Mouse (Mus musculus) MEL (cell line): ENCODE measurements around the gene Timm22. TPM values are rescaled to one million over a fixed set of nuclear protein-coding genes. Genes with fewer than 3 reads are reported as not detected.

ENCODE experiments used
- DNase-seq: peaks from one replicate; pipeline ENCODE4 v3.0.0; 2011; ENCODE audit warnings: low read depth, low spot score
- H3K27ac ChIP-seq: 2 replicates; pipeline ENCODE4 v1.5.1; 2012; ENCODE audit warnings: low read depth, mild to moderate bottlenecking, control low read depth, low read length, moderate library complexity; ENCODE audit not compliant: control insufficient read depth
- H3K27me3 ChIP-seq, 2 experiments: fragments of 150-350 bp in 1 of 2; sonication (generic) in 1 of 2; 2 replicates each; pipeline ENCODE4 v1.6.1; 2012; ENCODE audit warnings: low read length in 2 of 2, mild to moderate bottlenecking in 2 of 2, improper control_type of control experiment in 1 of 2, moderate library complexity in 1 of 2; ENCODE audit not compliant: insufficient read depth in 2 of 2, control insufficient read depth in 1 of 2
- H3K36me3 ChIP-seq, 2 experiments: 2 replicates each; pipeline ENCODE4 v1.6.1; 2012 to 2014; ENCODE audit warnings: low read length in 2 of 2, improper control_type of control experiment in 1 of 2, inconsistent platforms in 1 of 2, mild to moderate bottlenecking in 1 of 2; ENCODE audit not compliant: insufficient read depth in 2 of 2, control insufficient read depth in 1 of 2
- H3K4me1 ChIP-seq, 2 experiments: fragments of 150-350 bp in 1 of 2; sonication (generic) in 1 of 2; 2 replicates each; pipeline ENCODE4 v1.6.1; 2012; ENCODE audit warnings: low read length in 2 of 2, improper control_type of control experiment in 1 of 2, mild to moderate bottlenecking in 1 of 2; ENCODE audit not compliant: insufficient read depth in 2 of 2, control insufficient read depth in 1 of 2
- H3K4me3 ChIP-seq, 2 experiments: fragments of 150-350 bp in 1 of 2; sonication (generic) in 1 of 2; 2 replicates each; pipeline ENCODE4 v1.5.1; 2012; ENCODE audit warnings: low read depth in 2 of 2, low read length in 2 of 2, mild to moderate bottlenecking in 2 of 2, moderate library complexity in 2 of 2, control low read depth in 1 of 2, improper control_type of control experiment in 1 of 2; ENCODE audit not compliant: control insufficient read depth in 1 of 2, insufficient read depth in 1 of 2
- H3K79me2 ChIP-seq: 2 replicates; pipeline ENCODE4 v1.6.1; 2012; ENCODE audit warnings: mild to moderate bottlenecking, low read length, moderate library complexity; ENCODE audit not compliant: control insufficient read depth, poor library complexity, insufficient read depth
- H3K9ac ChIP-seq: 2 replicates; pipeline ENCODE4 v1.6.1; 2012; ENCODE audit warnings: low read depth, mild to moderate bottlenecking, control low read depth, low read length, moderate library complexity; ENCODE audit not compliant: control insufficient read depth, poor library complexity, severe bottlenecking
- H3K9me3 ChIP-seq: fragments of 150-350 bp; sonication (generic); replicated peaks from 2 replicates; pipeline ENCODE4 v1.6.1; 2012; ENCODE audit warnings: mild to moderate bottlenecking, low read length, improper control_type of control experiment, moderate library complexity; ENCODE audit not compliant: insufficient read depth
- CHD2 ChIP-seq: IDR thresholded peaks from 2 replicates; pipeline ENCODE4 v1.6.1; 2011; ENCODE audit warnings: low read length, improper control_type of control experiment
- CTCF ChIP-seq, 3 experiments: IDR thresholded peaks in 2 of 3; conservative IDR thresholded peaks in 1 of 3; 2 replicates each; pipeline ENCODE4 v1.5.1; 2011 to 2012; ENCODE audit warnings: low read length in 3 of 3, low read depth in 2 of 3, mild to moderate bottlenecking in 2 of 3, improper control_type of control experiment in 1 of 3, inconsistent platforms in 1 of 3, mixed read lengths in 1 of 3, moderate library complexity in 1 of 3; ENCODE audit not compliant: control insufficient read depth in 1 of 3, insufficient read depth in 1 of 3, poor library complexity in 1 of 3, severe bottlenecking in 1 of 3
- ELF1 ChIP-seq: IDR thresholded peaks from 2 replicates; pipeline ENCODE4 v1.6.1; 2014; ENCODE audit warnings: low read depth, mild to moderate bottlenecking, inconsistent platforms, low read length, improper control_type of control experiment, moderate library complexity
- KAT2A ChIP-seq: conservative IDR thresholded peaks from 2 replicates; pipeline ENCODE4 v1.6.1; 2012; ENCODE audit warnings: low read depth, low read length, improper control_type of control experiment, inconsistent platforms
- MYC ChIP-seq: IDR thresholded peaks from 2 replicates; pipeline ENCODE4 v1.6.1; 2011; ENCODE audit warnings: low read depth, mild to moderate bottlenecking, low read length, improper control_type of control experiment, moderate library complexity
- NRF1 ChIP-seq: IDR thresholded peaks from 2 replicates; pipeline ENCODE4 v1.6.1; 2014; ENCODE audit warnings: low read depth, mild to moderate bottlenecking, inconsistent platforms, low read length, improper control_type of control experiment, moderate library complexity; ENCODE audit not compliant: poor library complexity, insufficient read depth, severe bottlenecking
- POLR2A ChIP-seq, 2 experiments: IDR thresholded peaks; 2 replicates each; pipeline ENCODE4 v1.6.1; 2011 to 2012; ENCODE audit warnings: low read length in 2 of 2, mild to moderate bottlenecking in 2 of 2, control low read depth in 1 of 2, improper control_type of control experiment in 1 of 2, low read depth in 1 of 2, moderate library complexity in 1 of 2; ENCODE audit not compliant: control insufficient read depth in 1 of 2, insufficient read depth in 1 of 2, poor library complexity in 1 of 2
- RCOR1 ChIP-seq: IDR thresholded peaks from 2 replicates; pipeline ENCODE4 v1.6.1; 2012; ENCODE audit warnings: low read depth, mild to moderate bottlenecking, inconsistent platforms, low read length, improper control_type of control experiment
- SMC3 ChIP-seq: IDR thresholded peaks from 2 replicates; pipeline ENCODE4 v1.6.1; 2011; ENCODE audit warnings: low read depth, low read length, improper control_type of control experiment
- TAL1 ChIP-seq: IDR thresholded peaks from 2 replicates; pipeline ENCODE4 v1.6.1; 2012; ENCODE audit warnings: mild to moderate bottlenecking, inconsistent platforms, low read length, moderate library complexity, mixed read lengths
- USF2 ChIP-seq, 2 experiments: IDR thresholded peaks; 2 replicates each; pipeline ENCODE4 v1.6.1; 2011 to 2012; ENCODE audit warnings: improper control_type of control experiment in 2 of 2, low read length in 2 of 2, borderline replicate concordance in 1 of 2, inconsistent platforms in 1 of 2, low read depth in 1 of 2, mild to moderate bottlenecking in 1 of 2; ENCODE audit not compliant: insufficient read depth in 1 of 2
- ZC3H11A ChIP-seq: IDR thresholded peaks from 2 replicates; pipeline ENCODE4 v1.6.1; 2012; ENCODE audit warnings: low read depth, mild to moderate bottlenecking, inconsistent platforms, low read length, improper control_type of control experiment
- ZNF384 ChIP-seq: IDR thresholded peaks from 2 replicates; pipeline ENCODE4 v1.6.1; 2012; ENCODE audit warnings: low read depth, mild to moderate bottlenecking, inconsistent platforms, low read length, improper control_type of control experiment
- polyA plus RNA-seq, 2 experiments: library from polyadenylated mRNA; stranded (reverse) in 1 of 2; unstranded in 1 of 2; fragments of >175 nt in 1 of 2; fragments of >200 nt in 1 of 2; gene quantifications; 2 replicates each; pipeline versions ENCODE4 v1.2.1 to v1.2.4; 2012; ENCODE audit warnings: low replicate concordance in 2 of 2, low read depth in 1 of 2; ENCODE audit not compliant: insufficient read length in 2 of 2, insufficient read depth in 1 of 2, missing spikeins in 1 of 2
- total RNA-seq: library from RNA; depleted of rRNA; stranded (reverse); fragments of 300-350 nt; gene quantifications from 2 replicates; pipeline ENCODE4 v1.2.3, GENCODE M21; 2012

Timm22 gene
- total and polyA plus RNA-seq, 3 experiments = 47.4 to 77.0 TPM; not detected in 1

DNA sequence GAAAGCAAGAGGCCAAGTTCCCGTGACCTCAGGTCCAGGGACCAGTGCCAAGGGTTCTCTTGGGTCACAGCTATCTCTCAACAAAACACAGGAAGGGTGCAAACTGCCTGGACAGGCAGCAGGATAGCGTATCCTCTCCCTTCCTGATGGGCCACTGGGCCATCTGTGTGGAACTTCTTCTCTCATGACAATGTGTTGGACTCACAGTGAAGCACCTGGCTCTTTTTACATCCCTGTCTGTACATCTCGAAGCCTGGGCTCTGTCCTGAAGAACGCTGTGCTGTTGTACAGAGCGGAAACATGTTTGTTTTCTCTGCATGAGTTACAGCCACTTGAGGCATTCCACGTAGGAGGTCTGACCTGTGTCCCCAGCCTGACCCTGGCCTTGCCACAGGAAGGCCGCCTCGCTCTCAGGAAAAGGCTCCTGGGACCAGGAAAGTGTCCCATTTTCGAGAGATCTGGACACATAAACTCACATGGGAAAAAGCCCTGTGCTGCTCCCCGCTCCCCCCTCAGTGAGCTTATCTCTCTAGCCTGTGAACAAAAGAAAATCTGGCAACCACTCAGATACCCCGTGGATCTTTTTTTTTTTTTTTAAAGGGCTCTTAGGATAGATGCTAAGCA is 26.7 kb upstream of the Timm22 start:
- Histone ChIP-seq H3K27ac (no peak overlapping the region), H3K36me3 (peaks cover 0 to 4% of the 10 kb centered on the region in 2 experiments; a peak in 1 of 4 replicates), H3K4me3 (no peak overlapping the region), H3K9me3 (no peaks in the 10 kb centered on the region), H3K9ac (no peak overlapping the region), H3K27me3 (no peaks in the 10 kb centered on the region), H3K4me1 (no peaks in the 10 kb centered on the region), H3K79me2 (no peaks in the 10 kb centered on the region; the same call in 1 of the 2 replicates)
- no peak for DNase-seq
- TF ChIP-seq ZNF384 = peak; percentile 61; the same call in 1 of the 2 replicates
- TF ChIP-seq KAT2A = no peak

GRCm38 (mm10) chr11:76381201-76381885 is 25.4 kb upstream of the Timm22 start:
- no peaks in the 10 kb centered on the region; the same call in 1 of the 2 replicates for H3K79me2 ChIP-seq
- H3K27ac ChIP-seq = no peak overlapping the region
- no peak for DNase-seq
- TF ChIP-seq NRF1 = no peak
- TF ChIP-seq ZC3H11A = no peak
- TF ChIP-seq POLR2A (IDR thresholded peaks at IDR 0.05; ENCODE audit: control insufficient read depth in 1 of 2, insufficient read depth in 1 of 2, low read depth in 1 of 2, low read length in 2 of 2, poor library complexity in 1 of 2) = no peak
- no peak for TF ChIP-seq CHD2
- TF ChIP-seq MYC = no peak
- no peak for TF ChIP-seq USF2 (IDR thresholded peaks at IDR 0.05; ENCODE audit: borderline replicate concordance in 1 of 2, insufficient read depth in 1 of 2, low read depth in 1 of 2, low read length in 2 of 2)
- TF ChIP-seq CTCF (IDR thresholded peaks at IDR 0.05 in 2 of 3, conservative IDR thresholded peaks at IDR 0.05 in 1 of 3; ENCODE audit: control insufficient read depth in 1 of 3, insufficient read depth in 1 of 3, low read depth in 2 of 3, low read length in 3 of 3, poor library complexity in 1 of 3, severe bottlenecking in 1 of 3) = no peak
- TF ChIP-seq, all 39 proteins: peak for 0
- no peak overlapping the region for H3K9ac ChIP-seq
- peaks cover 0 to 2% of the 10 kb centered on the region in 2 experiments; a peak in 1 of 4 replicates for H3K36me3 ChIP-seq
- no peaks in the 10 kb centered on the region for H3K27me3 ChIP-seq
- no peak overlapping the region for H3K4me3 ChIP-seq
- H3K4me1 ChIP-seq = no peaks in the 10 kb centered on the region
- no peaks in the 10 kb centered on the region for H3K9me3 ChIP-seq

DNA sequence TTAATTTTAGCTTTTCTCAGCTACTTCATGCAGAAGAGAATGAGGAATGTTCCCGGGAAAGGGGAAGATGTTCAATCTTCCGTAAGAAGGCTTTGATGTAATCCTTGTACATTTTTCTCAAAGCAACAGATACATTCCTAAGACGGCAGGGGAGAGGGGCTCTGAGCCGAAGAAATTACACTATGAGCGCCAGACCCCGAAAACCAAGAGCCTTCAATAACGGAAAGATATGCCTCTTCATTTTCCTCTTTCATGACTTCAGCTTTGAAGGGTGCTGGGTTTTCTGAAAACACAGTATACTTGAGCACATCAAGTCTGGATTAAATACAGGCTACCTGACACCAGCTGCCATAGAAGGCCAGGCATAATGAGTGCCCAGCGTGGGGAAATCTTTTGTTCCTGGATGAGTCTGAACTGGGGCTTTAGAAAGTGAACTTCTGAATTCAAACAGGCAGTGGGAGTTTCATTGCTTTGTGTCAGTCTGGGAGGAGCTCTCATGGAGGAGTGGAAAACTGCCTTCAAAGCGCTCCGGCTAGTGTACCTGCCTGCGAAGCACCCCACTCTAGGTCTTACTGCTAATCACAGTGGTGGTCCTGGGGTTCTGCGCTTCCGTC is 23.9 kb upstream of the Timm22 start:
- H3K9me3 ChIP-seq = no peaks in the 10 kb centered on the region
- TF ChIP-seq SMC3 (no peak), RCOR1 (no peak), ELF1 (no peak), ZC3H11A (no peak), TAL1 (no peak)
- H3K79me2 ChIP-seq = peaks cover under 1% of the 10 kb centered on the region
- DNase-seq = no peak
- H3K27ac ChIP-seq = no peak overlapping the region
- no peaks in the 10 kb centered on the region for H3K27me3 ChIP-seq
- no peak overlapping the region for H3K4me3 ChIP-seq
- no peak overlapping the region for H3K9ac ChIP-seq
- no peaks in the 10 kb centered on the region; a peak in 1 of 4 replicates for H3K36me3 ChIP-seq
- no peaks in the 10 kb centered on the region for H3K4me1 ChIP-seq
